Mouse (Mus musculus) mature B cell (primary cell): ENCODE measurements around the gene Arid5b.
"Not testable (repeated sequence)": the region's sequence is repeated elsewhere in the genome, so short reads cannot be mapped to it uniquely, and the experiment has no call there.

Experiments used
- in situ Hi-C: fragments of 300-500 bp; cut with MboI; formaldehyde crosslinking; loops from 2 replicates; pipeline ENCODE4 v1.14.3; 2019

Gene Arid5b

DNA sequence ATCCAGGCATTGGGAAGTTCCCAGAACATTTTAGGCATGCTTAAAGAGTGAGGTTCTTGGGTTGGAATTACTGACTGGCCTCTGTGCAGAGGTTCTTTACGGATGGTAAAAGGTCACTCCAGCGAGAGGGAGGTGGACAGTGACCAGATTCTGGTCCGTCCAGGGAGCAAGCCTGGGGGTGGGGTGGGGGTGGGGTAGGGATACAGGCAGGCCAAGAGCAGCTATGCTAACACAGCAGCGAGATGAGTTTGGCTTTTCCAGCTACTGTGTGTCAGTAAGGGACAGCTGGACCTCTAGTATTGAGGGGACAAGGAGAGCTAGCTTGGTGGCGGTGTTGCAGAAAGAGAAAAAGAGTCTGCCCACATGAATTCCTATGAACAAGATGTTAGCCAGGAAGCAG lies 167.9 kb downstream of the Arid5b start:
- in situ Hi-C loops: no loop called here

- in situ Hi-C loops: no loop called here
Observed at GRCm38 (mm10) chr10:68110182-68110581, 168.4 kb downstream of the Arid5b start.

GRCm38 (mm10) chr10:68109651-68110050 lies 168.9 kb downstream of the Arid5b start:
- in situ Hi-C loops: no loop called here

DNA sequence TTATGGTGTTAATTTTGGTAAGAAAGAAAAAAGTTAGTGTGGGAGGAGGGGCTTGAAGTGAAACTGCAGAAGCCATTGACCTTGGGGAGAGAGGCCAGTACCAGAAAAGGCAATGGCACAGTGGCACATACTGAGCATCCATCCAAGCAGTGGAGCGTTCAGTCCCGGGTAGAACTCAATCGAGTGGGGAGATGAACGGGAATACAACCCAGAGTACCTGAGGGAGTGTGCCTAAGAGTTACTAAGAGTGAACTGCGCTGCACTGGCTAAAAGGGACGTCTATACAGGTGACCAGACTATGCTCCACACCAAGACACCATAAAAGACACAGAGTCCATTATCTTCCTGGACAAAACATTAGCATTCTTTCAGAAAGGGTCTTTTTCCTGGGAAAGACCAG lies 170.8 kb downstream of the Arid5b start:
- in situ Hi-C loops: no loop called here

DNA sequence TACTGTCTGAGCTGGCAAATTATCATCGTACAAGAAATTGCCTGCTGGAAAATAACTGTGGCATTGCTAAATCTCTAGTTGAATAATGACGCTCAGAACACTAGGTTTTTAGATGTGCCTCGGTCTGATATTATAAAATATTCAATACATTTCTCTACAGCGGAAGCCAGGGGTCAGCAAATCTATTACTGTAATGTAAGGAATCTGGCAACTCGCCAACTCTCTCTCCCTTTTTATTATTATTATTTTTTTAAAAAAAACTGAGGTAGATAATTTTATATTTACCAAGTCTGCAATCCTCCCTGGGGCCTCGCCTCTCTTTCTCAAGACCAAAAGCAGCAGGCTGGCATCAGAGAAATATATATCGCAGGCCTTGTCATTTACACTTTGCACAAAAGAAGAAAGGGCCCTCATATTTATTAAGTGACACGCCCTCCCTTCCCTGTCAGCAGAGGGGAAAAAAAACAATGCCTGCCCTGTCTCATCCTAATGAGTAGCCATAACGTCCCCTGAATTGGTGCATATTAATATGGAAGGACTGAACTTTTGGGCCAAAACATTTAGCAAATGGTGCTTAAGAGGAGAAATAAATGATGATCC lies 172.1 kb downstream of the Arid5b start:
- in situ Hi-C loops: no loop called here

GRCm38 (mm10) chr10:68104881-68105781 lies 173.4 kb downstream of the Arid5b start:
- in situ Hi-C loops: no loop called here

DNA sequence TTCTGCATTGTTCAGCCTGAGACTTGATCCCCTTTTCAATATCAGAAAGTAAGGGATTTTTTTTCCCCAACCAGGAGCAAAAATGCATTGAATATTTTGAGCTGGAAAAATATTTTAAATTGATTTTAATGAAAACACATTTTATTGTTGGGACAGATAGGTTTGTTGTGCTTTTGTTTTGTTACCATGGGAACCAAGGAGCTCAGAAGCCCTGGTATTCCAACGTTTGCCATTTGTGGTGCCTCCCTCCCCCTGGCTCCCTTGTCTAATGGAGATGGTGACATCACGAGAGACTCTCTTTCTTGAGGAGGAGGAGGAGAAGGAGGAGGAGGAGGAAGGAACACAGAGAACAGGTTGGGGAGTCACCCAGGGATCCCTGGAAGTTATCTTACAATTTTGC lies 174.1 kb downstream of the Arid5b start:
- in situ Hi-C loops: no loop called here

DNA sequence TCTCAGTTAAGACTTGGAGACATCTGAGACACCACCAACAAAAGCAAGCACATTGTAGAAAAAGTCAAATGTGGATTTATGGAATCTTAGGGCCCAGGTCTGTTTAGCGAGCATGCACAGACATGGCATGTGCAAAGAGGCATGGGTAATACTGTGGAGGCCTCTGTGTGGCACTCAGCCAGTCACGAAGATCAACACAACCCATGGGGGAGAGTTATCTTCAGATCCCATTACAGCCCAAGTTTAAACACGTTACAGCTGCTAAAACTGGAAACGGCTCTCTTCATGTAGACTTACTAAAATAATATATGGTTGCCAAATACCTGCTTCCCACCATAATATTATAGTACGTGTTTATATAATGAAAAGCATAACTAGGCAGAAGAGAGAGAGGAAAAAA lies 174.6 kb downstream of the Arid5b start:
- in situ Hi-C loops: no loop called here

- in situ Hi-C loops: no loop called here
Observed at GRCm38 (mm10) chr10:68103078-68103855, 175.3 kb downstream of the Arid5b start.

GRCm38 (mm10) chr10:68102566-68102965 lies 176.0 kb downstream of the Arid5b start:
- in situ Hi-C loops: no loop called here

DNA sequence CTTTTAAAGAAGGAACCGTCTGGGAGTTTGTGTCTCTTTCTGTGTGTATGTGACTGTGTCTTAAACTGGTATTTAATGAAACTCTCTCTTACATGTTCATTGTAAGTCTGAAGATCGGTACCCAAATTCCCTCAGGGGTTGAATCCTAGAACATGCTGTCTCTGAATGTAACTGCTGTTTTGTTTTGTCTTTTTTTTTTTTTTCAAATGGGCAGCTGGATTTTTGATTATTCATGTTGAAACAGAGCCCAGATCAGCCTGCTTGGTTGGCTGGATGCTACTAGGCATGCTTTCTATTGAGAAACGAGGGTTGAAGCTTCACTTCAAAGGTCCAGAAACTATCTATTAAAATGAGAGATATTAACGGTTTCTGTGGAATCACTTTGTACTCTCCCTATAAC lies 177.3 kb downstream of the Arid5b start:
- in situ Hi-C loops: no loop called here

- in situ Hi-C loops: no loop called here
Observed at GRCm38 (mm10) chr10:68100506-68100905, 178.0 kb downstream of the Arid5b start.

- in situ Hi-C loops: not testable (repeated sequence)
Observed at GRCm38 (mm10) chr10:68099801-68100200, 178.7 kb downstream of the Arid5b start.

DNA sequence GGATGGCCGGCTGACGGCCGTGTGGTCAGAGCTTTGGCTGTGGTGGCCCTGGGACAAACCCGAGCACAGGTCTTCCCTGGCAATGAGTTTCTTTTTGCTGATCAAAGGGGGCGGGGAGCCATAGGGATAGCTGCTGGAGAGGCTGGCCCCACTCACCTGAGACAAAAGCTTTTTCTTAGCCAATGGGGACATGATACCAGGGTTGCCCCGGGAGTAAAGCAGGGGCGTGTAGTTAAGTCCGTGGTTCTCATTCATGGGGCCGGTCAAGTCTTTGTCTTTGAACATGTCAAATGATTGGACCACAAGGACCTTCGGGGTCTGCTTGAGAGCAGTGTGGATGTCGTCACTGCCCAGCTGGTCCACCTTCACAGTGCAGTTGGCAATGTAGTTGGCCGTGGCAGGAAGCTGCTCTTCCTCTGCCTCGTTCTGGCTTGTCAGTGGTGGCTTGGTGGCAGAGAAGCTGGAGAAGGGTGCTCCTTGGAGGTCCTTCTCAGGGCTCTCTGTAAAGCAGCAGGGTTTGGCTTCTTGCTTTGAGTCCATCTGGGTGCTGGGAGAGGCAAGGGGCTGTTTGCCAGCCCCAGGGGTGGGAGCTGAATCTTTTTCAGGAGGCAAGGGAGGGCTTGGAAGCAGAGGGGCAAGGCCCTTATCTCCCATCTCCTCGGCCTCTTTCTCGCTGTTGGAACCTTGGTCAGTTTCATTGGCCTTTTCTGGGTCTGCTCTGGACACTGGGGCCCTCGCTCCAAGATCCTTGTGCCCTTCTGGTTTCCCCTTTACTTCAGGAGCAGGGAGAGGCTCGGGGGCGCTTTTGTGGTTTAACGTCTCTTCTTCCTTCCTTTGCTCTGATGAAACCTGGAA lies 180.5 kb downstream of the Arid5b start:
- in situ Hi-C loops: no loop called here

GRCm38 (mm10) chr10:68096395-68096794 lies 182.1 kb downstream of the Arid5b start:
- in situ Hi-C loops: no loop called here

- in situ Hi-C loops: no loop called here
Observed at GRCm38 (mm10) chr10:68095136-68095535, 183.4 kb downstream of the Arid5b start.

GRCm38 (mm10) chr10:68093496-68093895 lies 185.0 kb downstream of the Arid5b start:
- in situ Hi-C loops: no loop called here

- in situ Hi-C loops: no loop called here
Observed at GRCm38 (mm10) chr10:68091840-68092239, 186.7 kb downstream of the Arid5b start.

DNA sequence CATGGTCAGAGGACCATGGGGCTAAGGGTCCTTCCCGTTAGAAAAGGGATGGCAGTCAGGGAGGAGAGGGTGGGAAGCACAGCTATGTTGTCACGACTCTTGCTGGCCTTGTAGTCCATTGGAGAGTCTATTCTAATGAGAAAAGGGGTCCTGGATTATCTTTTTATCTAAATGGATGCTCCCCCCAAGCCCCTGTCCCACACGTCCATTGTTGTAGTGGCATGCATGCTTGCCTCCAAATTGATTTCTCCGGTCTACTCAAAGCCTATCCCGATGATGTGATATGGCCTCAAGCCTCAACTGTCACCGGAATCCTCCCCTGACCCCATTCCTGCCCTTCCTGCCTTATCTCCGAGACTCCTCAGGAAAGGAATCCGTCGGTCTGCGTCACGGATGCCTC lies 187.5 kb downstream of the Arid5b start:
- in situ Hi-C loops: no loop called here

DNA sequence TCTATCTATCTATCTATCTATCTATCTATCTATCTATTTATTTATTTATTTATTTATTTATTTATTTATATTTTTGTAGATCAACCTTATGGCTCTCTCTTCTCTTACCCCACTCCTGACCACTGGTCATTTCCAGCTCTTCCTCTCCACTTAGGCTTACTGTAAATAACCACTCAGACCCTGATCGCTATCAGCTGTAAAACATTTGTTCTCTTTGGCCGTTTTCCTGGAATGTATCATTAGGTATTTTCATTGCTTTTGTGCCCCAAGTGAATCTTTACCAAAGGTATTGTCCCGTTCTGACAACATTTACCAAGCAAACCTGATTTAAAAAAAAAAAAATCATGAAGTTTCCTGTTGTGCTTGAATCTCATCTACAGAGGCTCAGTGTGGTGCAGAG lies 188.0 kb downstream of the Arid5b start:
- in situ Hi-C loops: no loop called here

DNA sequence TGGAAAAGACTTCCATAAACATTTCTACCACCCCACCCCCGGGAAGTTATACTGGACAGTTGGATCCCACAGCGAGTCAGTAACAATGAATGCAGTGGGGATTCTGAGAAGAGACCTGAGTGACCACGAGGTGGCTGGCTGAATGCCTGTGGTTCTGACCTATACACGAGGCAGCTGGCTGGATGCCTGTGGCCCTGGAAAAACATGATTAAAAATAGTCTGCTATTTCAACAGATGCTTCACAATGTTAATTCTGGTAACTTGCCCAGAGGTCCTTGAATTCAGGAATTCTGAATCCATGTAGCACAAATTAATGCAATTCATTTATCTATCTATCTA lies 188.4 kb downstream of the Arid5b start:
- in situ Hi-C loops: no loop called here
